Mouse (Mus musculus) testis, adult 2 months (tissue): ENCODE data around the gene Boc.

Experiments
- CTCF ChIP-seq: fragments of 200-500 bp; IDR thresholded peaks from 2 replicates; pipeline ENCODE4 v1.5.1; 2012; ENCODE audit warnings: low read depth, mild to moderate bottlenecking, inconsistent platforms, low read length, moderate library complexity; ENCODE audit not compliant: control insufficient read depth, insufficient read depth, insufficient replicate concordance
- POLR2A ChIP-seq: fragments of 200-500 bp; IDR thresholded peaks from 2 replicates; pipeline ENCODE4 v1.6.1; 2012; ENCODE audit warnings: low read depth, mild to moderate bottlenecking, inconsistent platforms, low read length, moderate library complexity; ENCODE audit not compliant: control insufficient read depth

DNA sequence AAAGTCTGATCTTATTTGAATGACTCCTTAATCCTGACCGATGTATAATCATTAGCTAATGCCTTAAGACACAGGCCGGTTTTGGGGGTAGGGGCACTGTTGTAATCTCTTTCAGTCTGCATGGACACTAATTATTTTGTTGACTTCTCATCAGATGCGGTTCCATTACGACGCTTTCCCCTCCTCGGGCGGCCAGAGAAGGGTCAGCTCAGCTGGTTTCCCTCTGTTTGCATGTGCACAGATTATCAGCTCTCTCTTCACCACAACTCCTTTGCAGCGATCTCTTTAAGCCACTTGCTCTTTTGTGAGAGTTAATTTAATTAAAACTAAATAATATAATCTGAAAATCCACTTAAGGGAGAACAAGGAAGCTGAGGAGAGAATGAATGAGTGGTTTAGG is 29.0 kb downstream of the Boc start:
- TF ChIP-seq CTCF (no peak), POLR2A (no peak)
